Mouse (Mus musculus) splenic B cell, adult 2 months (primary cell): ENCODE measurements around the gene Pax5.

Experiments used
- DNase-seq: peaks from one replicate; pipeline ENCODE4 v3.0.0-alpha.2; 2011; ENCODE audit warnings: low read depth, low spot score
- H3K27me3 ChIP-seq: 2 replicates; pipeline ENCODE4 v1.6.1; 2012; ENCODE audit warnings: mild to moderate bottlenecking, low read length, moderate library complexity, mixed read lengths; ENCODE audit not compliant: control insufficient read depth, poor library complexity, insufficient read depth, severe bottlenecking
- H3K36me3 ChIP-seq: 2 replicates; pipeline ENCODE4 v1.6.1; 2012; ENCODE audit warnings: mild to moderate bottlenecking, low read length, moderate library complexity, mixed read lengths; ENCODE audit not compliant: control insufficient read depth, poor library complexity, insufficient read depth, severe bottlenecking

Pax5 gene

GRCm38 (mm10) chr4:44538488-44538887 lies 171.8 kb downstream of the Pax5 start:
- H3K36me3 ChIP-seq = peaks cover 44% of the 10 kb centered on the region
- DNase-seq = no peak

GRCm38 (mm10) chr4:44536794-44537193 lies 173.5 kb downstream of the Pax5 start:
- no peak for DNase-seq
- H3K27me3 ChIP-seq = no peaks in the 10 kb centered on the region
- H3K36me3 ChIP-seq = peaks cover 57% of the 10 kb centered on the region

More at GRCm38 (mm10) chr4:44538488-44538887, 171.8 kb downstream of the Pax5 start:
- no peaks in the 10 kb centered on the region for H3K27me3 ChIP-seq

- DNase-seq = no peak
- no peaks in the 10 kb centered on the region for H3K27me3 ChIP-seq
- H3K36me3 ChIP-seq = peaks cover 62% of the 10 kb centered on the region
These were observed 174.6 kb downstream of the Pax5 start for GRCm38 (mm10) chr4:44535646-44536045.

GRCm38 (mm10) chr4:44533286-44533685 lies 177.0 kb downstream of the Pax5 start:
- DNase-seq = no peak
- H3K36me3 ChIP-seq = peaks cover 74% of the 10 kb centered on the region
- H3K27me3 ChIP-seq = no peaks in the 10 kb centered on the region

GRCm38 (mm10) chr4:44532731-44533130 lies 177.6 kb downstream of the Pax5 start:
- no peak for DNase-seq

GRCm38 (mm10) chr4:44525336-44525735 lies 185.0 kb downstream of the Pax5 start:
- H3K27me3 ChIP-seq = no peaks in the 10 kb centered on the region
- H3K36me3 ChIP-seq = peaks cover 26% of the 10 kb centered on the region
- DNase-seq = no peak

More at GRCm38 (mm10) chr4:44532731-44533130, 177.6 kb downstream of the Pax5 start:
- H3K36me3 ChIP-seq = peaks cover 76% of the 10 kb centered on the region
- H3K27me3 ChIP-seq = no peaks in the 10 kb centered on the region

GRCm38 (mm10) chr4:44518923-44519322 lies 191.4 kb downstream of the Pax5 start:
- no peak for DNase-seq
- no peaks in the 10 kb centered on the region for H3K27me3 ChIP-seq
- H3K36me3 ChIP-seq = no peaks in the 10 kb centered on the region

GRCm38 (mm10) chr4:44513981-44514380 lies 196.3 kb downstream of the Pax5 start:
- DNase-seq = no peak
- Histone ChIP-seq H3K36me3 (no peaks in the 10 kb centered on the region), H3K27me3 (no peaks in the 10 kb centered on the region)

- DNase-seq = peak; percentile 65
- Histone ChIP-seq H3K36me3 (no peaks in the 10 kb centered on the region), H3K27me3 (no peaks in the 10 kb centered on the region)
These were observed 198.6 kb downstream of the Pax5 start for GRCm38 (mm10) chr4:44511682-44512081.

GRCm38 (mm10) chr4:44508386-44509226 lies 201.7 kb downstream of the Pax5 start:
- no peak for DNase-seq
- no peaks in the 10 kb centered on the region for H3K36me3 ChIP-seq
- no peaks in the 10 kb centered on the region for H3K27me3 ChIP-seq

- Histone ChIP-seq H3K27me3 (no peaks in the 10 kb centered on the region), H3K36me3 (no peaks in the 10 kb centered on the region)
- no peak for DNase-seq
These were observed 202.4 kb downstream of the Pax5 start for GRCm38 (mm10) chr4:44507861-44508260.

- H3K36me3 ChIP-seq = no peaks in the 10 kb centered on the region
- no peaks in the 10 kb centered on the region for H3K27me3 ChIP-seq
- DNase-seq = no peak
These were observed 205.3 kb downstream of the Pax5 start for GRCm38 (mm10) chr4:44504998-44505397.

GRCm38 (mm10) chr4:44502196-44502867 lies 208.0 kb downstream of the Pax5 start:
- DNase-seq = no peak
- Histone ChIP-seq H3K36me3 (no peaks in the 10 kb centered on the region), H3K27me3 (no peaks in the 10 kb centered on the region)

- no peaks in the 10 kb centered on the region for H3K27me3 ChIP-seq
- no peak for DNase-seq
- no peaks in the 10 kb centered on the region for H3K36me3 ChIP-seq
These were observed 212.1 kb downstream of the Pax5 start for GRCm38 (mm10) chr4:44498156-44498555.

- Histone ChIP-seq H3K36me3 (no peaks in the 10 kb centered on the region), H3K27me3 (no peaks in the 10 kb centered on the region; the same call in 1 of the 2 replicates)
- DNase-seq = no peak
These were observed 214.5 kb downstream of the Pax5 start for GRCm38 (mm10) chr4:44495836-44496235.
